Mouse (Mus musculus) lung, adult 10 weeks (tissue): ENCODE data around the gene Endod1. TPM values are rescaled to one million over a fixed set of nuclear protein-coding genes. Genes with fewer than 3 reads are reported as not detected.

Experiments
- polyA plus RNA-seq: library from polyadenylated mRNA; stranded (reverse); fragments of 350-450 nt; fragmentation: Illumina TruSeq; extraction: RNeasy Lipid Tissue Mini Kit (QIAGEN cat#74804); gene quantifications from one replicate; pipeline ENCODE4 v1.2.3, GENCODE M21; 2014; ENCODE audit warnings: low read depth, low replicate concordance; ENCODE audit not compliant: insufficient read depth

The Endod1 gene
- 15.5 TPM for polyA plus RNA-seq

DNA sequence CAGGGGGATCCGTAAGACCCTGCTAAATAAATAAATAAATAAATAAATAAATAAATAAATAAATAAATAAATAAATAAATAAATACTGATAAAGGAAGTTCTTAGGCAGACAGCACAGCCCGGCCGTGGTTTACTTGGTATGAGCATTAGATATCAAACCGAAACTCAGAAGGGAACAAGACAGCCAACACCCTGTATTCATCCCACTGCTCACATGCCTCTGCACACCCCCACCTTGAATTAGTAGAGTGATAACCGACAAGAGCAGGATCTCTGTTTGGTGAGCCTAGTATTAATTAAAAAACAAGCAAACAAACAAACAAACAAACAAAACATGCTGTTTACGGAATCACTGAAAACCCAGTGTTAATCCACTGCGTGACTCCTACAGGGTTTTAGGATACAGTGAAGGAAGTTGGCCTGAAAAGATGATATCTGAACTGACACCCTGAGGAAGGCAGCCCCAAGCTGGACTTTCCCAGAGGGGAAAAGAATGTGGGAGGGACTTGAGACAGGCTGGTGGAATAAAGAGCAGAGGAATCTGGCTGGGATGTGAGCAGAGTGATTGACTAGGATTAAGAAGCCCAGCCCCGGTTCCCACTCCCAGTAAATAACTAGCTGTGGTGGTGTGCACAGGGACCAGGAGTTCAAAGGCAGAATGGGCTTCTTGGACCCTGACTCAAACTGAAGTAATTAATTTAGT lies at the start of gene Endod1:
Endod1 (minus strand) TSS at position 155 of the 703 bp plus-strand sequence.

Other genes with a start within 250 kb of the Endod1 start
- gene Sesn3, start 106.4 kb downstream of the Endod1 start, polyA plus RNA-seq, result 5.4 TPM
- not detected for gene Kdm4d, start 119.0 kb upstream of the Endod1 start, polyA plus RNA-seq
- gene Cwc15, start 119.1 kb upstream of the Endod1 start, polyA plus RNA-seq, result 117 TPM